Mouse (Mus musculus): ENCODE results near the gene D330020A13Rik. TPM values are rescaled to one million over a fixed set of nuclear protein-coding genes. Genes with fewer than 3 reads are reported as not detected.

The D330020A13Rik gene
- not detected in 2 replicates for polyA plus RNA-seq (2015; fragmentation: Nextera tagmentation; extraction: Ambion mirVana)

DNA sequence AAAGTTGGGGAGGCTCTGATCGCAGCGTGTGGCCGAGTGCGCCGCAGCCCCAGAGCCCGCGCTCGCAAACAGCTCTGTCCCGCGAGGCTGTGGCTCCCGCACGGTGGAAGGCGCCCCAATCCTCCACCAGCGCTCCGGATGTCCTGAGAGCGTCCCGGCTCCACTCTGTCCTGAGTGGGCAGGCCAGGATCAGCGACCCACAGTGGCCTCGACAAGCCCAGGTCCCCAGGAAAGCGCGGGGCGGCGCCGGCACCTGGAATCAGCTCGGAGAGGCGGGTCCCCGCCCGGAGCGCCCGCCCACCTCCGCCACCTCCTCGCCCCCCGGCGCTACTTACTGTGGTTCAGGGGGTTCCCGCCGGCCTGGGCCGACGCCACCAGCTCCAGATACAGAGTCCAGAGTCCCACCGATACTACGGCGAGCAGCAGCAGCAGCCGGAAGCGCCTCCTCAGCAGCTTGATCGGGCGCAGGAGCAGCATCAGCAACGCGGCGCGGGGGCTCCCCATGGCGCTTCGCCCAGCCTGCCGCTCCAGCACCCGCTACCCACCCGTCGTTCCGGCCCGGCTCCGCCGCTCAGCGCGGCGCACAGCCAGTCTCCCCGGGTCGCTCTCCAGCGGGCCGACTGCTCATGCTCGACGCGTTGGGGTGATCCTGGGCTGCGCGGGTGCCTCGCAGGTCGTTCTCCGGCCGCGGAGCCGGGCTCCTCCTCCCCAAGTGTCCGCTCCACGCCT lies at the start of gene D330020A13Rik, which contains the start of gene B4galnt3:
Gene D330020A13Rik (plus strand): TSS at position 309 of the 729 bp plus-strand sequence.
Gene B4galnt3 (minus strand): TSS at position 504 of the 729 bp plus-strand sequence.
- H3K27ac ChIP-seq (ENCODE audit: low read length) = no peak within 1 kb of the TSS
- peaks cover 12% of the 10 kb centered on the region for H3K27me3 ChIP-seq (replicated peaks; ENCODE audit: insufficient read depth, low read length)
- no peaks in the 10 kb centered on the region for H3K36me3 ChIP-seq (ENCODE audit: insufficient read depth, low read length)
- peak within 1 kb of the TSS; percentile 98 for H3K4me2 ChIP-seq (replicated peaks; ENCODE audit: low read depth, low read length)
- H3K9me3 ChIP-seq (ENCODE audit: low read length) = no peaks in the 10 kb centered on the region
- TF ChIP-seq EP300 (IDR thresholded peaks at IDR 0.05) (no peak), CTCF (IDR thresholded peaks at IDR 0.05) (no peak)
- peaks cover 4% of the 10 kb centered on the region; the same call in 1 of the 2 replicates for H3K4me1 ChIP-seq (ENCODE audit: insufficient read depth, low read depth, low read length)
- DNase-seq (ENCODE audit: low spot score) (no peak), ATAC-seq (peak; percentile 85)
- under 1% methylated on average over 65 of the region's 79 CpGs for WGBS
- H3K9ac ChIP-seq (replicated peaks; ENCODE audit: low read depth) = no peak within 1 kb of the TSS
- peak within 1 kb of the TSS; percentile 53 for H3K4me3 ChIP-seq (ENCODE audit: low read depth, low read length)

DNA sequence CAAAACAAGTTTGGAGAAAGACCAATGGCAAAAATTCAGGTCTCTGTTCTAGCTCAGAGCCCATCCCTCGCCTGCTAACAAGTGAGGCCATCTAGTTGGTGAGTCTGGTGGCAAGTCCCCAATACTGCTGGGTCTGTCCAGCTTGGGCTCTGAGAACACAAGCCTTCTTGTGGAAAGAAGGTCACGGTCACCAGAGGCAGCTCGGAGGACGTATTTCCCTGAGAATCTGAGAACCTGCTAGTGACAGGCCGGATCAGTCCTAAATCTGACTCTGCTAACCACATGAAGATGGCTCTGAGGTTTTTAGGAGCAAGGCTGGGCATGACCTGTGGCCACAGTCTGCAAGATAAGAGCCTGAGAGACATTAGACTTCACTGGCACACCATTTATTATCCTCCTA lies 47.5 kb upstream of the D330020A13Rik start:
- TF ChIP-seq EP300 (IDR thresholded peaks at IDR 0.05) (no peak), CTCF (IDR thresholded peaks at IDR 0.05) (no peak)
- Histone ChIP-seq H3K4me3 (ENCODE audit: low read depth, low read length) (no peak overlapping the region), H3K36me3 (ENCODE audit: insufficient read depth, low read length) (no peaks in the 10 kb centered on the region), H3K9me3 (ENCODE audit: low read length) (no peaks in the 10 kb centered on the region), H3K4me1 (ENCODE audit: insufficient read depth, low read depth, low read length) (no peaks in the 10 kb centered on the region), H3K9ac (replicated peaks; ENCODE audit: low read depth) (no peak overlapping the region), H3K4me2 (replicated peaks; ENCODE audit: low read depth, low read length) (no peak overlapping the region), H3K27ac (ENCODE audit: low read length) (no peak overlapping the region), H3K27me3 (replicated peaks; ENCODE audit: insufficient read depth, low read length) (no peaks in the 10 kb centered on the region)
- ATAC-seq = no peak
- DNase-seq (ENCODE audit: low spot score) = no peak
- WGBS = 77% methylated on average over 5 of the region's 5 CpGs

DNA sequence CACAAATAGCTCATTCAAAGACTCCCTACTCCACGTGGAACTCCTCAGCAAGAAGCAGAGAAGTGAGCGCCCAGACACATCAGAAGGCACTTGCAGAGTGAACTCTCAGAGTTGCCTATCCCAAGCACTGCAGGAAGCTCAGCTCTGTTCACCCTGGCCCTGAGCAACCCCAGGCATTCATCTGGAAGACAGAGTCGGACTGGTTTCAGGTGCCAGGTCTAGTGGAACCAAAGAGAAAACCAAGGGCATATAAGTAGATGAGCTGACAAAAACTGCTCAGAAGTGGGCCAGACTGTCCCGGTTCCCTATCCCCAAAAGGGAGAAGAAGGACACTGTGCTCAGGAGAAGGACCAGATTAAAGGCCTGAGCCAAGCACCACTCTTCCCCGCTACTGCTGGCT lies 44.3 kb upstream of the D330020A13Rik start:
- Histone ChIP-seq H3K9me3 (ENCODE audit: low read length) (no peaks in the 10 kb centered on the region), H3K4me1 (ENCODE audit: insufficient read depth, low read depth, low read length) (no peaks in the 10 kb centered on the region), H3K27me3 (replicated peaks; ENCODE audit: insufficient read depth, low read length) (no peaks in the 10 kb centered on the region), H3K9ac (replicated peaks; ENCODE audit: low read depth) (no peak overlapping the region), H3K4me3 (ENCODE audit: low read depth, low read length) (no peak overlapping the region), H3K4me2 (replicated peaks; ENCODE audit: low read depth, low read length) (no peak overlapping the region), H3K27ac (ENCODE audit: low read length) (no peak overlapping the region), H3K36me3 (ENCODE audit: insufficient read depth, low read length) (no peaks in the 10 kb centered on the region)
- ATAC-seq (no peak), DNase-seq (ENCODE audit: low spot score) (no peak)
- TF ChIP-seq CTCF (IDR thresholded peaks at IDR 0.05) (no peak), EP300 (IDR thresholded peaks at IDR 0.05) (no peak)
- WGBS = 59% methylated on average over 5 of the region's 5 CpGs

DNA sequence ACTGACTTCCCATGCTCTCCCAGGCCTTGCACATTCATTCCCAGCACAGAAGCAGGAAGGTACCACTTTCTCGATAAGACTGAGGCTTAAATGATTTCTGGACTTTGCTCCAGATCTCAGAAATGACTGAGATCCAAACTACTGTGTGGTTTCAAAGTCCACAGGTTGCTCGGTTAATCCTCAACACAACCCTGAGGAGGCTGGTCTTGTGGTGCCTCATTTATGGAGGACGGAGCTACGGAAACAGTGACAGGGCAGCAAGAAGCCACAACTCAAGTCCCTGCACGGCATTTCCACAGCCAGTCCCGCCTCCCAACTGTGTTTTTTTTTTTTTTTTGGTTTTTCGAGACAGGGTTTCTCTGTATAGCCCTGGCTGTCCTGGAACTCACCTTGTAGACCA lies 43.2 kb upstream of the D330020A13Rik start:
- no peak for TF ChIP-seq CTCF (IDR thresholded peaks at IDR 0.05)
- no peak for TF ChIP-seq EP300 (IDR thresholded peaks at IDR 0.05)
- no peaks in the 10 kb centered on the region for H3K4me1 ChIP-seq (ENCODE audit: insufficient read depth, low read depth, low read length)
- DNase-seq (ENCODE audit: low spot score) (no peak), ATAC-seq (no peak)
- H3K27ac ChIP-seq (ENCODE audit: low read length) = no peak overlapping the region
- no peaks in the 10 kb centered on the region for H3K9me3 ChIP-seq (ENCODE audit: low read length)
- H3K36me3 ChIP-seq (ENCODE audit: insufficient read depth, low read length) = no peaks in the 10 kb centered on the region
- WGBS = 82% methylated on average over 7 of the region's 7 CpGs
- H3K4me3 ChIP-seq (ENCODE audit: low read depth, low read length) = no peak overlapping the region
- H3K9ac ChIP-seq (replicated peaks; ENCODE audit: low read depth) = no peak overlapping the region
- H3K4me2 ChIP-seq (replicated peaks; ENCODE audit: low read depth, low read length) = no peak overlapping the region
- H3K27me3 ChIP-seq (replicated peaks; ENCODE audit: insufficient read depth, low read length) = no peaks in the 10 kb centered on the region

DNA sequence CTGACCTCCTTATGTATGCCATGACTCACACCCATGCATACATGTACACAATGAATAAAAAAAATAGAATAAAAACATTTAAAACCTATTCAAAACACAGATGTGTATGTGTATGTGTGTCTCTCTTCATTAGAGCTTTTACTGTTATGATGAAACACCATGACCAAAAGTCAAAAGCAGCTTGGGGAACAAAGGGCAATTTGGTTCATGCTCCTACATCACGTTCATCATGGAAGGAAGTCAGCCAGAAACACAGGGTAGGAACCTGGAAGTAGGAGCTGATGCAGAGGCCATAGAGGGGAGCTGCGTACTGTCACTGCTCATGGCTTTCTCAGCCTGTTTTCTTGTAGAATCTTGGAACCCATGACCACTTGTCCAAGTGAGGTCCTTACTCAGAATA lies 41.4 kb upstream of the D330020A13Rik start:
- H3K4me1 ChIP-seq (ENCODE audit: insufficient read depth, low read depth, low read length) = no peaks in the 10 kb centered on the region
- TF ChIP-seq CTCF (IDR thresholded peaks at IDR 0.05) = no peak
- DNase-seq (ENCODE audit: low spot score) (no peak), ATAC-seq (no peak)
- H3K27ac ChIP-seq (ENCODE audit: low read length) = no peak overlapping the region
- no peaks in the 10 kb centered on the region for H3K9me3 ChIP-seq (ENCODE audit: low read length)
- H3K4me3 ChIP-seq (ENCODE audit: low read depth, low read length) = no peak overlapping the region
- 84% methylated on average over 2 of the region's 2 CpGs for WGBS
- no peaks in the 10 kb centered on the region for H3K27me3 ChIP-seq (replicated peaks; ENCODE audit: insufficient read depth, low read length)
- H3K4me2 ChIP-seq (replicated peaks; ENCODE audit: low read depth, low read length) = no peak overlapping the region
- no peak overlapping the region for H3K9ac ChIP-seq (replicated peaks; ENCODE audit: low read depth)
- no peaks in the 10 kb centered on the region for H3K36me3 ChIP-seq (ENCODE audit: insufficient read depth, low read length)

DNA sequence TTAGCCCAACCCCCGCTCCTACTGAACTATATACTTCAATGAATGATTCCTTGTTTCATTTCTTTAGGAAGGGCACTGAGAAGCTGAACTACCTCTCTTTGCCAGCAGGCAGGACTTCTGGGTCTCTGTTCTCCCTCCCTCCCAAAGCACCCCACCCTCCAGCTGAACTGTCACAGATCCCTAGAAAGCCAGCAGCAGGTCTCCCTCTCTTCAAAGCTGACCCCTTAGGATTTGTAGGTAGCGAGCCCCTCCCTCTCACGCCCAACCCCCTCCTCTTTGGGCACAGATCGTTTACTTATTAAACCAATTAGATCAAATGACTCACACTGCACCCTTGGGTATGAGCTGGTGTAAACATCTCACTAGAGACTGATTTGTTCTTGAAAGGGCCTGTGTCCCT lies 39.5 kb upstream of the D330020A13Rik start:
- Histone ChIP-seq H3K4me1 (ENCODE audit: insufficient read depth, low read depth, low read length) (no peaks in the 10 kb centered on the region), H3K4me2 (replicated peaks; ENCODE audit: low read depth, low read length) (no peak overlapping the region), H3K27me3 (replicated peaks; ENCODE audit: insufficient read depth, low read length) (no peaks in the 10 kb centered on the region), H3K9ac (replicated peaks; ENCODE audit: low read depth) (no peak overlapping the region), H3K9me3 (ENCODE audit: low read length) (no peaks in the 10 kb centered on the region), H3K4me3 (ENCODE audit: low read depth, low read length) (no peak overlapping the region), H3K36me3 (ENCODE audit: insufficient read depth, low read length) (no peaks in the 10 kb centered on the region), H3K27ac (ENCODE audit: low read length) (no peak overlapping the region)
- WGBS = 40% methylated on average over 4 of the region's 4 CpGs
- ATAC-seq (no peak), DNase-seq (ENCODE audit: low spot score) (no peak)
- no peak for TF ChIP-seq CTCF (IDR thresholded peaks at IDR 0.05)
- TF ChIP-seq EP300 (IDR thresholded peaks at IDR 0.05) = no peak

All from lung, postnatal 0 days (tissue).